Mouse (Mus musculus) liver, embryonic 14.5 days (tissue): ENCODE data around the gene Gprc5d.

Experiments
- CTCF ChIP-seq: IDR thresholded peaks from 2 replicates; pipeline ENCODE4 v1.5.1; 2016; ENCODE audit warnings: antibody characterized with exemption, low read depth, control low read depth
- EP300 ChIP-seq: IDR thresholded peaks from 2 replicates; pipeline ENCODE4 v1.6.1; 2016; ENCODE audit warnings: antibody characterized with exemption, low read depth

GRCm38 (mm10) chr6:135144516-135144915 is 26.4 kb upstream of the Gprc5d start:
- TF ChIP-seq CTCF (peak; percentile 71), EP300 (no peak)
